Mouse (Mus musculus): ENCODE results near the gene Tmbim6.

Tmbim6 gene

DNA sequence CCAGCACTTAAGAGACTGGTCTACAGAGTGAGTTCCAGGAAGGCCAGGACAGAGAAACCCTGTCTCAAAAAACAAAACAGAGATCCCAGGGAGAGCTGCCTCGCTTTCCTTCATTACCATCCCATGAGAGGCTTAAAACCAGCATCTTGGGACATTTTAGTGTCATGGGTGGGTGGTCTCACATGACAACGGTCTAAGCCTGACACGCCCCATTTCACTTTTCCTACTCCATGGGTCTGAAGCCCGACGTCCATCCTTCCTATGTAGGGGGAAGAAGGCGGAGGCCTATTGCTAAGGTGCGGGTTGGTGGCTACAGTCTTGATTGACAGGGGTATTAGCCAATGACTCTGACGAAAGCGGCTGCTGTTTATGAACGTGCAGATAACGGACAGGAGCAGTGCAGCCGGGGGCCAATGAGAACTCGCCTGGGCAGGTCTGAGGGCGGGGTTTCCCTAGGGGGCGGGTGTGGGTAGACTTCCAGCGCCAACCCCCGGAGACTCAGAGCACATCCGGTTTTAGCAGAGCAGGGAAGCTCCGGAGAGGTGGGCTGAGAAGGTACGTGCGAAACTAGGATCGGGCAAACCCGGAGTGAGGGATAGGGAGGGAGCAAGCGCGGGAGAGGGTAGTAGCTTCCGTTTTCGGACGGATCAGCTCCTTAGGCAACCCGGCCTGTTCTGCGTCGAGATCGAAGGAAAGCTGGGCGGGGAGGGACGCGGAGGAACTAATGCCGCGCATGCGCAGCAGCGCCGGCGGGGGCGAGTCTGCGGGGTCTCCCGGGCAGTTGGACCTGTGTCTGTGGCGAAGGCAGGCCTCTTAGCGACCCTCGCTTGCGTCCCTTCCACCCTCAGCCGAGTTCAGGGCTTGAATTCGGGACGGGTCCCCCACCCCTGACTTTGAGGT, at the start of gene Tmbim6:
TSS of gene Tmbim6 (plus strand) at position 397 of the 900 bp plus-strand sequence.
- in situ Hi-C loops (cut with MboI; ENCODE audit: low pct_unique_long_range_greater_than_20kb in 1 of 2, low sequenced_read_pairs in 2 of 2, unreplicated experiment in 1 of 2), result no loop called here

- in situ Hi-C loops (cut with MboI; ENCODE audit: low pct_unique_long_range_greater_than_20kb in 1 of 2, low sequenced_read_pairs in 2 of 2, unreplicated experiment in 1 of 2), result no loop called here
Measured at GRCm38 (mm10) chr15:99343414-99344147, 49.1 kb upstream of the Tmbim6 start.

GRCm38 (mm10) chr15:99344148-99344870, 48.4 kb upstream of the Tmbim6 start:
- in situ Hi-C loops (cut with MboI; ENCODE audit: low pct_unique_long_range_greater_than_20kb in 1 of 2, low sequenced_read_pairs in 2 of 2, unreplicated experiment in 1 of 2), result no loop called here

DNA sequence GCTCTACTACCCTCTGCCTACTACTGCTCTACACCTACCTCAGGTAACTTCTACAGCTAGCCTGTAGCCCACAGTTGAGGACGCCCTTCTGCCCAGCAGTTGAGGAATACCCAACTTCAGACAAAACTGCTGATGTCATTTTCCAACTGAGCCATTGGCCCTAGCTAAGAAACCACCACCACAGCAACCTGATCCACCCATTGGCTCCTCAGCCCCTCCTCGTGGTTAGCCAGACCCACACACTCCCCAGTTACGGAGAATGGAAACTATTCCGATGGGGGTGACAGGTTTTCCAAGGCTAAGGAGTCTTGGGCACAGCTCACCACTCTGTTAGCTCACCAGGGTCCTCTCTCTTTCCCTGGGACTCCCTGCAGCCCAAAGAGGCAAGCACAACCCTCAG, 47.7 kb upstream of the Tmbim6 start:
- in situ Hi-C loops (cut with MboI; ENCODE audit: low pct_unique_long_range_greater_than_20kb in 1 of 2, low sequenced_read_pairs in 2 of 2, unreplicated experiment in 1 of 2), result no loop called here

GRCm38 (mm10) chr15:99351610-99352009, 41.1 kb upstream of the Tmbim6 start:
- in situ Hi-C loops (cut with MboI; ENCODE audit: low pct_unique_long_range_greater_than_20kb in 1 of 2, low sequenced_read_pairs in 2 of 2, unreplicated experiment in 1 of 2), result no loop called here

DNA sequence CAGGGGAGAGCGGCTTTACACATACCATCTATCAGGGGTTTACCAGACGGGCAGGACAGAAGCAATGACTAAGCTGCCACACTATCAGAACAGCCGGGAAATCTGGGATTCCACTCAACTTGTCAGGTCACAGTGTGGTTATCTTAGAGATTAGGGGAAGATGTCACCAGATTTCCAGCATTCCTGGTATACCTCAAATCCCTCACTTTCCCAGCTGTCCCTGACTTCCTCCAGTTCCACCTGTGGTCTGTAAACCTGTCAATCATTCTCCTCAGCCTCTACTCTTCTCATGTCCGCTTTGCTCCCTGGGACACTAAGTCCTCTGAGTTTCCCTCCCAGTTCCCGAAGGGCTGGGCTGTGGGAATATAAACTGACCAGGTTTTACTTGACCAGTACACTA, 40.4 kb upstream of the Tmbim6 start:
- in situ Hi-C loops (cut with MboI; ENCODE audit: low pct_unique_long_range_greater_than_20kb in 1 of 2, low sequenced_read_pairs in 2 of 2, unreplicated experiment in 1 of 2), result no loop called here

- in situ Hi-C loops (cut with MboI; ENCODE audit: low pct_unique_long_range_greater_than_20kb in 1 of 2, low sequenced_read_pairs in 2 of 2, unreplicated experiment in 1 of 2), result no loop called here
Measured at GRCm38 (mm10) chr15:99355660-99356059, 37.0 kb upstream of the Tmbim6 start.

GRCm38 (mm10) chr15:99356462-99356861, 36.2 kb upstream of the Tmbim6 start:
- in situ Hi-C loops (cut with MboI; ENCODE audit: low pct_unique_long_range_greater_than_20kb in 1 of 2, low sequenced_read_pairs in 2 of 2, unreplicated experiment in 1 of 2), result no loop called here

- in situ Hi-C loops (cut with MboI; ENCODE audit: low pct_unique_long_range_greater_than_20kb in 1 of 2, low sequenced_read_pairs in 2 of 2, unreplicated experiment in 1 of 2), result no loop called here
Measured at GRCm38 (mm10) chr15:99358952-99359351, 33.7 kb upstream of the Tmbim6 start.

- in situ Hi-C loops (cut with MboI; ENCODE audit: low pct_unique_long_range_greater_than_20kb in 1 of 2, low sequenced_read_pairs in 2 of 2, unreplicated experiment in 1 of 2), result no loop called here
Measured at GRCm38 (mm10) chr15:99364022-99364530, 28.6 kb upstream of the Tmbim6 start.

GRCm38 (mm10) chr15:99364921-99365320, 27.8 kb upstream of the Tmbim6 start:
- in situ Hi-C loops (cut with MboI; ENCODE audit: low pct_unique_long_range_greater_than_20kb in 1 of 2, low sequenced_read_pairs in 2 of 2, unreplicated experiment in 1 of 2), result no loop called here

- in situ Hi-C loops (cut with MboI; ENCODE audit: low pct_unique_long_range_greater_than_20kb in 1 of 2, low sequenced_read_pairs in 2 of 2, unreplicated experiment in 1 of 2), result no loop called here
Measured at GRCm38 (mm10) chr15:99368583-99369266, 24.0 kb upstream of the Tmbim6 start.

DNA sequence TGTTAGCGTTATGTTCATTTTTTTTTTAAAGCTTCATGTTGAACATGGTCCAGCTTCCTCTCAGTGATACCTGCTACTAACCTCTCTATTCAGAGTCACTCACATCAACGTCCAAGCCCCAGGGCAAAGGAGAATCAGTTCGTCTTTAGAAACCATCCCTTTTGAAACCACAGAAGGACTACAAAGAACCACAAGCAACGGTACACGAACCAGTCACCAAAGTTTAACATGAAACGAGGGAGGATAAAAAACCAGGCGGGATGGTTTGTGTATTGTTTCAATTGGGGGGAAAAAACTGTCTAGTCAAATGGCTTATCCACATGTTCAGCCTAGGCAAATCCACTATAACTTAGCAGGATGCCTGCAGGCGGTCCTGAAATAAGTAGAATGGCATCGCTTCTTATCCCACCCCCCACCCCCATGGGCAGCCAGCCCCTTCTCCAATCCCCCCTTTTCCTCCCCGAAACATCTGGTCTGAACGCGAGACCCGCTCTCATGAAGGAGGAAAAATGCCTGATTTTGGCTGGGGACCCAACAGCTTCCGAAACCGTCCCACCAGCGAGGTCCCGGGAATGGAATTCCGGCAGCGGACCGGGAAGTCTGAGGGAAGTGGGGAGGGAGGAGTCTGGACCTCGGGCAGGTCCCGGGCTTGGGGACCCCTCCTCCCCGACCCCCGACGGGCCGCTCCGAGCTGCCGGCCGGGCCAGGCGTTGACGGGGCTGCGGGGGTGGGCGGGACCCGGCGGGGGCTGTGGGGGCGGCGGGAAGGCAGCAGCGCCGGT, 23.1 kb upstream of the Tmbim6 start:
- in situ Hi-C loops (cut with MboI; ENCODE audit: low pct_unique_long_range_greater_than_20kb in 1 of 2, low sequenced_read_pairs in 2 of 2, unreplicated experiment in 1 of 2), result no loop called here

- in situ Hi-C loops (cut with MboI; ENCODE audit: low pct_unique_long_range_greater_than_20kb in 1 of 2, low sequenced_read_pairs in 2 of 2, unreplicated experiment in 1 of 2), result no loop called here
Measured at GRCm38 (mm10) chr15:99370259-99370691, 22.4 kb upstream of the Tmbim6 start, which contains the start of gene Fmnl3. Gene Fmnl3, minus strand, starts transcription at chr15:99370482.

DNA sequence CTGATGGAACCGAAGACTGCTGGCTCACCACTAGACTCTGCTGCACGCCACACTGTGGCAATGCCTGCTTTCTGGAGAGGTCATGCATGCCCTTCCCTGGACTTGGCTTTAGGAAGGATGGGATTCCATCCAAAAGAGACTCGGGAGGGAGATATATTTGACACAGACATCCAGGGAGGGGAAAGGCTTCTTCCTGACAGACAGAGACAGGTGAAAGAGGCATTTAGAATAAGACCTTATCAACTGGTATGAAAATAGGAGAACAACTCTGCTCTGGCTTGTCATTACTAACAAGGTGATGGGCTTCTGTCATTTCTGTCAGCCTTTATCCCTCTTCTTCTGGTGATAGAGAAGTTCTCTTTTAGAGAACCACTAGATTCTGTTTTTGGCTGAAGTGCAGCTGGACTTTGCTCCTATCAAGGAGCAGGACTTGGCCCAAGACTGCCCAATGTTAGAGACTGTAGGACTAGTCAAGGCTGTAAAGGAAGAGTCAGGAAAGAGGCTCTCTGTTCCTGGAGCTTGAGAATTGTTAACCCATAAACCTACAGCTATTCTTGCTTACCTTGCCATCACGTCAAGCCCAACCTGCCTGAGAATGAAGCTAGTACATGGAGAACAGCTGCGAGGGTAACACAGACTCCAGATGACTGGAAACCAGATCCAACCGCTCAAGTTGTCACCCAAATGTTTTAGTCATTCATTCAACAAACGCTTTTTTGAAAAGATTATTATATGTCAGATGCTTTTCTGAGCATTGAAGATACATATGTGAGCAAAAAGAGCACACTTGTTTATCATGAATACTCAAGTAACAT, 20.9 kb upstream of the Tmbim6 start:
- in situ Hi-C loops (cut with MboI; ENCODE audit: low pct_unique_long_range_greater_than_20kb in 1 of 2, low sequenced_read_pairs in 2 of 2, unreplicated experiment in 1 of 2), result no loop called here

GRCm38 (mm10) chr15:99372761-99373160, 19.9 kb upstream of the Tmbim6 start:
- in situ Hi-C loops (cut with MboI; ENCODE audit: low pct_unique_long_range_greater_than_20kb in 1 of 2, low sequenced_read_pairs in 2 of 2, unreplicated experiment in 1 of 2), result no loop called here

DNA sequence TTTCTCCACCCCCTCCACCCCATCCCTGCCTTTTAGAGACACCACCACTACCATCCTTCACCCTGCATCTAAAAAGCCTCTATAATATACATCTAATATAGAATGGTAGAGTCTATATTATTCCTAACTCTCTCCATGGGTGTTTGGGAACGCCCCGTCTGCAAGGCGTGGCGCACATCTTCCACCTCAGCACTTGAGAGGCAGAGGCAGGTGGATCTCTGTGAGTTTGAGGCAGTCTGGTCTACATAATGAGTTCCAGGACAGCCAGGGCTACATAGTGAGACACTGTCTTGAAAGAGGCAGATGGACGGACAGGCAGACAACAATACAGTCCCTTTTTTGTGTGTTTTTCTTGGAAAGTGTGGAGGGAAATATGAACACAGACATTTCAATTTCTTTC, 17.6 kb upstream of the Tmbim6 start:
- in situ Hi-C loops (cut with MboI; ENCODE audit: low pct_unique_long_range_greater_than_20kb in 1 of 2, low sequenced_read_pairs in 2 of 2, unreplicated experiment in 1 of 2), result loop anchor here (5.0 kb wide), 1 partner anchor 48 kb away; no protein-coding TSS in a partner anchor

All from mouse embryonic stem cell (cell line).